Mouse (Mus musculus) neural tube, embryonic 13.5 days (tissue): ENCODE results near the gene Gm21992. TPM values are rescaled to one million over a fixed set of nuclear protein-coding genes. Genes with fewer than 3 reads are reported as not detected.

Experiments used
- ATAC-seq: fragments of 200-750 bp; cut with Nextera tagmentation; 2 replicates; pipeline ENCODE4 v1.8.0; 2017; ENCODE audit warnings: low read depth, mild to moderate bottlenecking, moderate TSS enrichment, moderate library complexity
- H3K27ac ChIP-seq: fragments of 300-500 bp; sonication (generic); replicated peaks from 2 replicates; pipeline ENCODE4 v1.5.1; 2015; ENCODE audit warnings: moderate library complexity, mild to moderate bottlenecking, inconsistent platforms
- H3K27me3 ChIP-seq: fragments of 300-500 bp; sonication (generic); 2 replicates; pipeline ENCODE4 v1.6.1; 2015; ENCODE audit warnings: mild to moderate bottlenecking, inconsistent platforms
- H3K36me3 ChIP-seq: fragments of 300-500 bp; sonication (generic); 2 replicates; pipeline ENCODE4 v1.6.1; 2015; ENCODE audit warnings: mild to moderate bottlenecking, inconsistent platforms
- H3K4me1 ChIP-seq: fragments of 300-500 bp; sonication (generic); replicated peaks from 2 replicates; pipeline ENCODE4 v1.6.1; 2015; ENCODE audit warnings: inconsistent platforms
- H3K4me2 ChIP-seq: fragments of 300-500 bp; sonication (generic); 2 replicates; pipeline ENCODE4 v1.6.1; 2015; ENCODE audit warnings: inconsistent platforms, mild to moderate bottlenecking, moderate library complexity
- H3K4me3 ChIP-seq: fragments of 300-500 bp; sonication (generic); 2 replicates; pipeline ENCODE4 v1.5.1; 2015; ENCODE audit warnings: mild to moderate bottlenecking, inconsistent platforms
- H3K9ac ChIP-seq: fragments of 300-500 bp; sonication (generic); 2 replicates; pipeline ENCODE4 v1.6.1; 2015; ENCODE audit warnings: moderate library complexity, mild to moderate bottlenecking, inconsistent platforms
- H3K9me3 ChIP-seq: fragments of 300-500 bp; sonication (generic); 2 replicates; pipeline ENCODE4 v1.6.1; 2016; ENCODE audit warnings: inconsistent platforms
- WGBS: fragments of 180-500 bp; shearing (Covaris S2); methylation state at CpG from one replicate; pipeline ENCODE4 v1.1.7; 2015; 5-methylcytosine and 5-hydroxymethylcytosine counted together
- polyA plus RNA-seq: library from polyadenylated mRNA; unstranded; fragments of >200 nt; fragmentation: Nextera tagmentation; extraction: Ambion mirVana; gene quantifications from 2 replicates; pipeline ENCODE4 v1.2.1, GENCODE M21; 2015

The Gm21992 gene
- polyA plus RNA-seq, 1 experiment from 2014 or later: 37.3 TPM

GRCm38 (mm10) chr19:4698856-4699255, 112.6 kb downstream of the Gm21992 start:
- Histone ChIP-seq H3K4me1 (peaks cover 13% of the 10 kb centered on the region), H3K4me3 (peak overlapping the region; percentile 55), H3K27me3 (peaks cover 42% of the 10 kb centered on the region), H3K27ac (peak overlapping the region; percentile 72; the same call in 1 of the 2 replicates), H3K4me2 (peak overlapping the region; percentile 73), H3K9me3 (no peaks in the 10 kb centered on the region), H3K36me3 (no peaks in the 10 kb centered on the region), H3K9ac (peak overlapping the region; percentile 77; the same call in 1 of the 2 replicates)
- no peak for ATAC-seq
- 35% methylated on average over 8 of the region's 8 CpGs for WGBS

GRCm38 (mm10) chr19:4698205-4698677, 113.2 kb downstream of the Gm21992 start, which contains the start of gene Gm960:
TSS of gene Gm960 (minus strand) at chr19:4698668.
- Histone ChIP-seq H3K4me2 (peak within 1 kb of the TSS; percentile 73), H3K36me3 (no peaks in the 10 kb centered on the region), H3K27ac (peak within 1 kb of the TSS; percentile 72), H3K9me3 (no peaks in the 10 kb centered on the region), H3K4me3 (peak within 1 kb of the TSS; percentile 55), H3K27me3 (peaks cover 42% of the 10 kb centered on the region), H3K9ac (peak within 1 kb of the TSS; percentile 77), H3K4me1 (peaks cover 13% of the 10 kb centered on the region)
- ATAC-seq: peak; percentile 92
- under 1% methylated on average over 40 of the region's 40 CpGs for WGBS

- no peaks in the 10 kb centered on the region for H3K9me3 ChIP-seq
- H3K4me3 ChIP-seq: peak overlapping the region; percentile 55
- H3K4me2 ChIP-seq: peak overlapping the region; percentile 73
- peak; percentile 51; the same call in 1 of the 2 replicates for ATAC-seq
- no peaks in the 10 kb centered on the region for H3K36me3 ChIP-seq
- H3K4me1 ChIP-seq: peaks cover 13% of the 10 kb centered on the region
- peak overlapping the region; percentile 77 for H3K9ac ChIP-seq
- peaks cover 42% of the 10 kb centered on the region for H3K27me3 ChIP-seq
- peak overlapping the region; percentile 72 for H3K27ac ChIP-seq
- WGBS: 70% methylated on average over 9 of the region's 9 CpGs
Observed at GRCm38 (mm10) chr19:4697721-4698120, 113.7 kb downstream of the Gm21992 start.

- peaks cover 42% of the 10 kb centered on the region for H3K27me3 ChIP-seq
Observed at GRCm38 (mm10) chr19:4697121-4697520, 114.3 kb downstream of the Gm21992 start.

GRCm38 (mm10) chr19:4694346-4694745, 117.1 kb downstream of the Gm21992 start:
- Histone ChIP-seq H3K27ac (no peak overlapping the region), H3K4me2 (no peak overlapping the region), H3K9me3 (no peaks in the 10 kb centered on the region), H3K27me3 (peaks cover 21% of the 10 kb centered on the region), H3K4me3 (no peak overlapping the region), H3K9ac (no peak overlapping the region), H3K36me3 (no peaks in the 10 kb centered on the region), H3K4me1 (peaks cover 13% of the 10 kb centered on the region)
- ATAC-seq: no peak
- WGBS: 76% methylated on average over 3 of the region's 3 CpGs

More at GRCm38 (mm10) chr19:4697121-4697520, 114.3 kb downstream of the Gm21992 start:
- Histone ChIP-seq H3K27ac (no peak overlapping the region), H3K4me2 (no peak overlapping the region), H3K9me3 (no peaks in the 10 kb centered on the region), H3K4me3 (no peak overlapping the region), H3K36me3 (no peaks in the 10 kb centered on the region), H3K9ac (no peak overlapping the region), H3K4me1 (peaks cover 13% of the 10 kb centered on the region)
- ATAC-seq: no peak
- 91% methylated on average over 3 of the region's 3 CpGs for WGBS

Other genes with a start within 250 kb of the Gm21992 start
- 10.5 and 10.9 TPM in 2 replicates for gene Lrfn4, start 195.9 kb downstream of the Gm21992 start, polyA plus RNA-seq
- 51.8 and 56.0 TPM in 2 replicates for gene Rce1, start 186.0 kb downstream of the Gm21992 start, polyA plus RNA-seq
- gene Gm960, start 112.9 kb downstream of the Gm21992 start, polyA plus RNA-seq: 5.3 and 5.7 TPM in 2 replicates
- 29.5 and 30.4 TPM in 2 replicates for gene Sptbn2, start 100.4 kb downstream of the Gm21992 start, polyA plus RNA-seq
- 164 and 184 TPM in 2 replicates for gene Rbm4b, start 55.1 kb downstream of the Gm21992 start, polyA plus RNA-seq
- gene Rbm4, start 17.7 kb downstream of the Gm21992 start, polyA plus RNA-seq: 94.7 and 110 TPM in 2 replicates
- gene Rbm14, start within 50 bp of the Gm21992 start, polyA plus RNA-seq: 64.0 and 69.5 TPM in 2 replicates
- 43.7 and 44.7 TPM in 2 replicates for gene Ccs, start 27.7 kb upstream of the Gm21992 start, polyA plus RNA-seq
- gene Ccdc87, start 27.8 kb upstream of the Gm21992 start, polyA plus RNA-seq: 0.35 and 0.45 TPM in 2 replicates
- gene Ctsf, start 43.5 kb upstream of the Gm21992 start, polyA plus RNA-seq: 66.7 and 70.4 TPM in 2 replicates
- 3.1 and 3.2 TPM in 2 replicates for gene Actn3, start 66.3 kb upstream of the Gm21992 start, polyA plus RNA-seq
- 19.5 and 22.1 TPM in 2 replicates for gene Zdhhc24, start 67.1 kb upstream of the Gm21992 start, polyA plus RNA-seq
- gene Bbs1, start 95.0 kb upstream of the Gm21992 start, polyA plus RNA-seq: 7.6 and 9.4 TPM in 2 replicates
- 109 and 120 TPM in 2 replicates for gene Dpp3, start 116.7 kb upstream of the Gm21992 start, polyA plus RNA-seq
- gene Peli3, start 131.5 kb upstream of the Gm21992 start, polyA plus RNA-seq: 8.1 and 9.3 TPM in 2 replicates
- 105 and 117 TPM in 2 replicates for gene Mrpl11, start 150.5 kb upstream of the Gm21992 start, polyA plus RNA-seq
- gene Npas4, start 178.7 kb upstream of the Gm21992 start, polyA plus RNA-seq: 0.12 and 0.25 TPM in 2 replicates
- 7.9 TPM in 2 replicates for gene Slc29a2, start 212.2 kb upstream of the Gm21992 start, polyA plus RNA-seq
- 61.1 and 64.5 TPM in 2 replicates for gene B4gat1, start 227.2 kb upstream of the Gm21992 start, polyA plus RNA-seq
- 3.1 and 5.1 TPM in 2 replicates for gene AC124502.3, start 227.3 kb upstream of the Gm21992 start, polyA plus RNA-seq
- gene Brms1, start 229.7 kb upstream of the Gm21992 start, polyA plus RNA-seq: 43.5 and 51.7 TPM in 2 replicates
- gene Rin1, start 238.9 kb upstream of the Gm21992 start, polyA plus RNA-seq: 1.4 TPM in 2 replicates